Mouse (Mus musculus) effector memory CD4-positive, alpha-beta T cell, adult 7 months (primary cell): ENCODE data around the gene Crxos. TPM values are rescaled to one million over a fixed set of nuclear protein-coding genes. Genes with fewer than 3 reads are reported as not detected.

Experiments used
- polyA plus RNA-seq: library from polyadenylated mRNA; unstranded; fragments of 100-300 nt; shearing (Covaris generic); gene quantifications from one replicate; pipeline ENCODE4 v1.2.1, GENCODE M21; 2017

Gene Crxos
- 0.34 TPM for polyA plus RNA-seq

DNA sequence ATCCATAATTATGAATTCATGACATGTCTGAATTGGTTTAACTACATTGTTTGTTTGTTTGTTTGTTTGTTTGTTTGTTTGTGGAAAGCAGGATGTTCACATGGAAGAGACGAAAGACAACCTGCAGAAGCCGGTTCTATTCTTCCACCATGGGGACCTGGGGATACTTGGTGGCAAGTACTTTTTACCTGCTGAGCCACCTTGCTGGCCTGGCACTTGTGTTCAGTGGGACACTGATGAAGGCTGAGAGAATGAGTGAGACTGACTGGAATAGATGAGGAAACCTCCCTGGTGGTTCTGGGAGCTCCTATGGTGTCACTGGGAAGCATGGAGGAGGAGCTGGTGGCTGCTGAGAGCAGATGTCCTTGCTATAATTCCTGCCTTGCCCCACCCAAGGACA lies at the start of gene Crxos:
Gene Crxos (plus strand): TSS at position 301 of the 400 bp plus-strand sequence.

DNA sequence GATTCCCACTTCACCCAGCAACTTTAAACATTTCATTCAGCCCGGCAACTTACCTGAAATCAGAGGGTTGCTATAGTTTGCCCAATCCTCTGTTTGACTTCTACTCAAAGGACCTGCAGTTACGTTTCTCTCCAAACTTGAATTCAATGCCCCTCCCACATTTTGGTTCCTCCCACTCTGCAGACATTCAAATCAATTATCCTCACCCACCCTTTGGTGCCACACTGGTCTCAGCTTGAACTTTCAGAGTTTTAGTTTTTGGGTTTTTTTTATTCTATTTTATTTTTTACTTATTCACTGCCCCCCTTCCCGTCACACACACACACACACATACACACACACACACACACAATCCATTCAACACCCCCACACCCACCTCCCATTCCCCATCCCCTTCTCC lies 42.8 kb upstream of the Crxos start, which contains the start of gene Obox6:
Gene Obox6 (minus strand): TSS at position 101 of the 400 bp plus-strand sequence.

DNA sequence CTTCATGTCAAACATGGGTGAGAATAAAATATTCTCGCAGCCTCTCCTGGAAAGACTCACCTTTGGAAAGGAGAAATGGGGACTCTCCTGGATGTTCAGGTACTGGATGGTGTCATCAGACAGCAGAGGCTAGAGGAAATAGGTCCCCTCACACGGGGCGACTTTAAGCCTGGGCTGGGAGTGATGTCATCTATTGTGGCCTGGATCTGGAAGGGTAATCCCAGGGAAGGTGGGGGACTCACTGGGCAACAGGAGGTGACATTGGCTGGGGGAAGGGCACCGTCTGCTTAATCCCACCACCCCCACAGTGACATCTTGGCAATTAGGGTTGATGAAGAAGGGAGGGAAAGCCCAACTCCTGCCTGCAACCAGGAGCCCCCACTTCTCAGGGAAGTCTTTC lies 2.7 kb upstream of the Crxos start, which contains the start of gene Crx:
Gene Crx (minus strand): TSS at position 213 of the 400 bp plus-strand sequence.

DNA sequence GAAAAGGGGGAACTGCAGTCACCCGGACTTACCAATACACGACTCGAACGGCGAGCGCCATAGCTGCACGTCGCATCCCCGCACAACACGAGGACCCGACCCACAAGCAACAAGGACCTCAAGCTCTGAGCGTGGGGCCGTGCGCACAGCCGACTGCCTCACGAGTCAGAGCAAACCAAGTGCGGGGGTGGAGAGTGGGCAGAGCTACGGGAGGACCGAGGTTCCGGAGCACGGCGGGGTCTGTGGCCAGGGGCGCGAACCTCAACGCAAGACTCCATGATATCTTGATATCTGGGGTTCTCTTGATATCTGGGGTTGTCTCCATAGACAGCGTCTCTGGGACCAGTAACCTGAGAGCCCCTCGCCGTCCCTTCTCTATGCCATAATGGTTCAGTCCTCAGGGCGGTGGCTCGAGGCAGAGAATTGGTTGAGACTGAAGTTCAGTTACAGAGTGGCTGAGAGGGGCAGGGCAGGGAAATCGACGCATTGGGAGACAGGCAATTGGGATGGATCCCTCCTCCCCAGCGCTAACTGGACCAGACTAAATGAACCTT lies 39.9 kb downstream of the Crxos start, which contains the start of gene Selenow:
Gene Selenow (minus strand): TSS at position 183 of the 554 bp plus-strand sequence.

DNA sequence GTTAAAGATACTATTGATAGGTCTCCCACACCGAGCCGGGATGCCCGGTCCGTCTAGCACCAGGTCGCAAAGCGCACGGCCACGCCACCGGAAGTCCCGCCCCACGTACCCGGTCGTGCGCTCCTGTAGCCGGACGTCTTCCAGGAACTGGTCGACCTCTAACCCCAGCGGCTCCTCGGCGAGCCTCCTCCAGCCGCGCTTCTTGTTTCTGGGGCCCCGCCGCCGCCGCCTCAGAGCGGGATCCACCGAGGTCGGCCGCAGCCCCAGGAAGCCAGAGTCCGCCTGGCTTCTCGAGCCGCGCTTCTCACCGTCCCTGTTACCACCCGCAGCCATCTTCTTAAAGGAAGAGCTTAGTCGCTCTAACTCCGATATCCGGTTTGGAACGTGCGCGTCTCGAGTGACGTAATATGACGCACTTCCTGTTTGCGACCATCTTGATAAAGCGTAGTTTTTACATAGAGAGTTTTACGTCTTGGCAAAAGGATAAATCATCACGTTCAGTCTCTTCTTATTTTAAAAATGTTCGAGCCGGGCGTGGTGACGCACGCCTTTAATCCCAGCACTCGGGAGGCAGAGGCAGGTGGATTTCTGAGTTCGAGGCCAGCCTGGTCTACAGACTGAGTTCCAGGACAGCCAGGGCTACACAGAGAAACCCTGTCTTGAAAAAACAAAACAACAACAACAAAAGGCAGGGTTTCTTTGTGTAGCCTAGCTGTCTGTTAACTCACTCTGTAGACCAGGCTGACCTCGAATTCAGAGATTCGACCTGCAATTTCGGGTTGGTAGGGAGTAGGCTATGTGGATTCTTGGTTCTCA lies 63.5 kb downstream of the Crxos start, which contains the start of gene Nop53:
Gene Nop53 (minus strand): TSS at position 354 of the 816 bp plus-strand sequence.

Other genes with a start within 250 kb of the Crxos start
- 0.35 TPM for gene Obox3, start 242.7 kb upstream of the Crxos start, polyA plus RNA-seq
- gene Obox5, start 132.5 kb upstream of the Crxos start, polyA plus RNA-seq: not detected
- gene Obox6, start 42.9 kb upstream of the Crxos start, polyA plus RNA-seq: 0.57 TPM
- not detected for gene Crx, start 2.6 kb upstream of the Crxos start, polyA plus RNA-seq
- gene Selenow, start 39.8 kb downstream of the Crxos start, polyA plus RNA-seq: 386 TPM
- gene Nop53, start 63.5 kb downstream of the Crxos start, polyA plus RNA-seq: 611 TPM
- 0.12 TPM for gene Ehd2, start 85.0 kb downstream of the Crxos start, polyA plus RNA-seq
- gene Bicra, start 165.3 kb downstream of the Crxos start, polyA plus RNA-seq: 5.0 TPM
- gene Zfp541, start 179.2 kb downstream of the Crxos start, polyA plus RNA-seq: 0.49 TPM
- 297 TPM for gene Napa, start 215.8 kb downstream of the Crxos start, polyA plus RNA-seq
- 25.8 TPM for gene Kptn, start 237.3 kb downstream of the Crxos start, polyA plus RNA-seq
- not detected for gene Slc8a2, start 247.2 kb downstream of the Crxos start, polyA plus RNA-seq